Mouse (Mus musculus): ENCODE data around the gene Banf1. TPM values are rescaled to one million over a fixed set of nuclear protein-coding genes. Genes with fewer than 3 reads are reported as not detected.
A peak's percentile ranks its signal among the peaks of the same experiment; 100 is the strongest.
"Not testable (repeated sequence)": the region's sequence is repeated elsewhere in the genome, so short reads cannot be mapped to it uniquely, and the experiment has no call there.

Banf1 gene
- polyA plus RNA-seq, 1 experiment from 2014 or later, result 344 TPM

- H3K9ac ChIP-seq, result no peak overlapping the region
- ATAC-seq (ENCODE audit: low FRiP score, low read depth), result no peak
- H3K4me2 ChIP-seq (replicated peaks), result no peak overlapping the region
- H3K36me3 ChIP-seq, result peaks cover 55% of the 10 kb centered on the region
- H3K27ac ChIP-seq, result no peak overlapping the region
- H3K27me3 ChIP-seq (replicated peaks), result no peaks in the 10 kb centered on the region
- H3K9me3 ChIP-seq, result no peaks in the 10 kb centered on the region
- peaks cover 16% of the 10 kb centered on the region for H3K4me1 ChIP-seq
- no peak overlapping the region for H3K4me3 ChIP-seq
- WGBS, result 91% methylated on average over 3 of the region's 3 CpGs
Measured at GRCm38 (mm10) chr19:5370932-5371331, 4.0 kb upstream of the Banf1 start.

- whole genome bisulfite sequencing, result 11% methylated on average over 11 of the region's 11 CpGs
- Histone ChIP-seq H3K9me3 (no peaks in the 10 kb centered on the region), H3K4me2 (replicated peaks) (peak overlapping the region; percentile 90), H3K27me3 (replicated peaks) (no peaks in the 10 kb centered on the region), H3K27ac (no peak overlapping the region), H3K4me1 (peaks cover 22% of the 10 kb centered on the region), H3K4me3 (peak overlapping the region; percentile 90), H3K36me3 (peaks cover 55% of the 10 kb centered on the region), H3K9ac (peak overlapping the region; percentile 86)
- no peak for ATAC-seq (ENCODE audit: low FRiP score, low read depth)
Measured at GRCm38 (mm10) chr19:5367455-5367854, 487 bp upstream of the Banf1 start.

- peak within 1 kb of the TSS; percentile 90 for H3K4me3 ChIP-seq
- H3K4me2 ChIP-seq (replicated peaks), result peak within 1 kb of the TSS; percentile 90
- no peaks in the 10 kb centered on the region for H3K27me3 ChIP-seq (replicated peaks)
- H3K9ac ChIP-seq, result peak within 1 kb of the TSS; percentile 86
- H3K36me3 ChIP-seq, result peaks cover 45% of the 10 kb centered on the region
- ATAC-seq (ENCODE audit: low FRiP score, low read depth), result peak; percentile 96
- H3K4me1 ChIP-seq, result peaks cover 22% of the 10 kb centered on the region
- H3K9me3 ChIP-seq, result no peaks in the 10 kb centered on the region
- peak within 1 kb of the TSS; percentile 54 for H3K27ac ChIP-seq
- WGBS, result under 1% methylated on average over 89 of the region's 92 CpGs
Measured at GRCm38 (mm10) chr19:5366175-5367052, 554 bp downstream of the Banf1 start, which contains the start of gene Eif1ad. Gene Eif1ad, plus strand, starts transcription at chr19:5366741.

GRCm38 (mm10) chr19:5365751-5366150, 1.2 kb downstream of the Banf1 start:
- WGBS, result 19% methylated on average over 11 of the region's 11 CpGs
- Histone ChIP-seq H3K27ac (no peak overlapping the region), H3K36me3 (peaks cover 41% of the 10 kb centered on the region), H3K4me2 (replicated peaks) (peak overlapping the region; percentile 90), H3K27me3 (replicated peaks) (no peaks in the 10 kb centered on the region), H3K9me3 (no peaks in the 10 kb centered on the region), H3K9ac (peak overlapping the region; percentile 86), H3K4me1 (peaks cover 22% of the 10 kb centered on the region), H3K4me3 (peak overlapping the region; percentile 90)
- no peak for ATAC-seq (ENCODE audit: low FRiP score, low read depth)

GRCm38 (mm10) chr19:5364124-5364523, 2.8 kb downstream of the Banf1 start:
- H3K9ac ChIP-seq, result no peak overlapping the region
- H3K4me3 ChIP-seq, result no peak overlapping the region
- 92% methylated on average over 2 of the region's 2 CpGs for WGBS
- no peak overlapping the region for H3K4me2 ChIP-seq (replicated peaks)
- no peaks in the 10 kb centered on the region for H3K27me3 ChIP-seq (replicated peaks)
- no peak for ATAC-seq (ENCODE audit: low FRiP score, low read depth)
- H3K36me3 ChIP-seq, result peaks cover 25% of the 10 kb centered on the region
- no peaks in the 10 kb centered on the region for H3K9me3 ChIP-seq
- no peak overlapping the region for H3K27ac ChIP-seq
- H3K4me1 ChIP-seq, result peaks cover 22% of the 10 kb centered on the region

GRCm38 (mm10) chr19:5362186-5362585, 4.8 kb downstream of the Banf1 start:
- 89% methylated on average over 2 of the region's 2 CpGs for WGBS
- H3K4me2 ChIP-seq (replicated peaks), result no peak overlapping the region
- H3K36me3 ChIP-seq, result peaks cover 17% of the 10 kb centered on the region

GRCm38 (mm10) chr19:5356080-5356479, 10.9 kb downstream of the Banf1 start:
- Histone ChIP-seq H3K4me1 (no peaks in the 10 kb centered on the region), H3K4me3 (no peak overlapping the region), H3K4me2 (replicated peaks) (no peak overlapping the region), H3K27me3 (replicated peaks) (no peaks in the 10 kb centered on the region), H3K9ac (no peak overlapping the region), H3K9me3 (no peaks in the 10 kb centered on the region), H3K27ac (no peak overlapping the region), H3K36me3 (no peaks in the 10 kb centered on the region)
- no peak for ATAC-seq (ENCODE audit: low FRiP score, low read depth)
- WGBS, result no CpG with 5 or more reads among the region's 1 CpGs

More at GRCm38 (mm10) chr19:5362186-5362585, 4.8 kb downstream of the Banf1 start:
- Histone ChIP-seq H3K27me3 (replicated peaks) (no peaks in the 10 kb centered on the region), H3K9me3 (no peaks in the 10 kb centered on the region), H3K4me1 (peaks cover 8% of the 10 kb centered on the region), H3K9ac (no peak overlapping the region), H3K4me3 (no peak overlapping the region), H3K27ac (no peak overlapping the region)
- no peak for ATAC-seq (ENCODE audit: low FRiP score, low read depth)

- Histone ChIP-seq H3K9me3 (no peaks in the 10 kb centered on the region), H3K27me3 (replicated peaks) (no peaks in the 10 kb centered on the region), H3K27ac (no peak overlapping the region), H3K36me3 (no peaks in the 10 kb centered on the region), H3K4me2 (replicated peaks) (no peak overlapping the region), H3K4me1 (peaks cover 6% of the 10 kb centered on the region), H3K9ac (no peak overlapping the region), H3K4me3 (no peak overlapping the region)
- no peak for ATAC-seq (ENCODE audit: low FRiP score, low read depth)
- WGBS, result 82% methylated on average over 2 of the region's 2 CpGs
Measured at GRCm38 (mm10) chr19:5353609-5354008, 13.4 kb downstream of the Banf1 start.

- WGBS, result 64% methylated on average over 6 of the region's 6 CpGs
- not testable (repeated sequence) for H3K4me1 ChIP-seq; ATAC-seq (ENCODE audit: low FRiP score, low read depth); H3K27me3 ChIP-seq (replicated peaks); H3K9me3 ChIP-seq; H3K36me3 ChIP-seq; H3K27ac ChIP-seq
- Histone ChIP-seq H3K9ac (peak within 1 kb of the TSS; percentile 70), H3K4me2 (replicated peaks) (peak within 1 kb of the TSS; percentile 78), H3K4me3 (peak within 1 kb of the TSS; percentile 38)
Measured at GRCm38 (mm10) chr19:5349502-5349873, 17.5 kb downstream of the Banf1 start, which contains the start of gene Cst6. Gene Cst6, minus strand, starts transcription at chr19:5349574.

- no peak for ATAC-seq (ENCODE audit: low FRiP score, low read depth)
- H3K4me1 ChIP-seq, result peaks cover 6% of the 10 kb centered on the region
Measured at GRCm38 (mm10) chr19:5348526-5349501, 18.2 kb downstream of the Banf1 start.

GRCm38 (mm10) chr19:5348064-5348463, 18.9 kb downstream of the Banf1 start:
- H3K36me3 ChIP-seq, result no peaks in the 10 kb centered on the region
- peaks cover 6% of the 10 kb centered on the region for H3K4me1 ChIP-seq
- WGBS, result 78% methylated on average over 6 of the region's 6 CpGs
- no peak for ATAC-seq (ENCODE audit: low FRiP score, low read depth)
- no peaks in the 10 kb centered on the region for H3K9me3 ChIP-seq
- no peak overlapping the region for H3K9ac ChIP-seq
- no peak overlapping the region for H3K4me3 ChIP-seq
- no peak overlapping the region for H3K4me2 ChIP-seq (replicated peaks)
- no peak overlapping the region for H3K27ac ChIP-seq
- no peaks in the 10 kb centered on the region for H3K27me3 ChIP-seq (replicated peaks)

More at GRCm38 (mm10) chr19:5348526-5349501, 18.2 kb downstream of the Banf1 start:
- Histone ChIP-seq H3K9ac (peak overlapping the region; percentile 70), H3K27me3 (replicated peaks) (no peaks in the 10 kb centered on the region), H3K27ac (no peak overlapping the region), H3K4me3 (peak overlapping the region; percentile 38), H3K36me3 (no peaks in the 10 kb centered on the region), H3K9me3 (no peaks in the 10 kb centered on the region), H3K4me2 (replicated peaks) (peak overlapping the region; percentile 78)
- 7% methylated on average over 34 of the region's 34 CpGs for whole genome bisulfite sequencing
